Mouse (Mus musculus) forebrain, embryonic 15.5 days (tissue): ENCODE measurements around the gene Gm3526. TPM values are rescaled to one million over a fixed set of nuclear protein-coding genes. Genes with fewer than 3 reads are reported as not detected.
"Not testable (repeated sequence)": the region's sequence is repeated elsewhere in the genome, so short reads cannot be mapped to it uniquely, and the experiment has no call there.

Experiments
- ATAC-seq: fragments of 200-750 bp; cut with Nextera tagmentation; replicated peaks from 2 replicates; pipeline ENCODE4 v1.8.0; 2017; ENCODE audit warnings: mild to moderate bottlenecking, moderate TSS enrichment, moderate library complexity
- H3K27ac ChIP-seq: fragments of 300-500 bp; sonication (generic); replicated peaks from 2 replicates; pipeline ENCODE4 v1.5.1; 2015; ENCODE audit warnings: mild to moderate bottlenecking, inconsistent platforms
- H3K27me3 ChIP-seq: fragments of 300-500 bp; sonication (generic); 2 replicates; pipeline ENCODE4 v1.6.1; 2015; ENCODE audit warnings: inconsistent platforms
- H3K36me3 ChIP-seq: fragments of 300-500 bp; sonication (generic); 2 replicates; pipeline ENCODE4 v1.6.1; 2015; ENCODE audit warnings: mild to moderate bottlenecking, inconsistent platforms
- H3K4me1 ChIP-seq: fragments of 300-500 bp; sonication (generic); 2 replicates; pipeline ENCODE4 v1.6.1; 2015; ENCODE audit warnings: inconsistent platforms
- H3K4me2 ChIP-seq: fragments of 300-500 bp; sonication (generic); replicated peaks from 2 replicates; pipeline ENCODE4 v1.6.1; 2015; ENCODE audit warnings: mild to moderate bottlenecking, inconsistent platforms
- H3K4me3 ChIP-seq: fragments of 300-500 bp; sonication (generic); 2 replicates; pipeline ENCODE4 v1.5.1; 2015; ENCODE audit warnings: mild to moderate bottlenecking, inconsistent platforms
- H3K9ac ChIP-seq: fragments of 300-500 bp; sonication (generic); replicated peaks from 2 replicates; pipeline ENCODE4 v1.6.1; 2015; ENCODE audit warnings: mild to moderate bottlenecking, inconsistent platforms
- H3K9me3 ChIP-seq: fragments of 300-500 bp; sonication (generic); 2 replicates; pipeline ENCODE4 v1.6.1; 2016; ENCODE audit warnings: inconsistent platforms
- WGBS: fragments of 180-500 bp; shearing (Covaris S2); methylation state at CpG from one replicate; pipeline ENCODE4 v1.1.7; 2015; ENCODE audit warnings: mixed read lengths; 5-methylcytosine and 5-hydroxymethylcytosine counted together
- polyA plus RNA-seq: library from polyadenylated mRNA; unstranded; fragments of >200 nt; fragmentation: Nextera tagmentation; extraction: Ambion mirVana; gene quantifications from 2 replicates; pipeline ENCODE4 v1.2.1, GENCODE M21; 2015

Gm3526 gene
- polyA plus RNA-seq, result not detected in 2 replicates

DNA sequence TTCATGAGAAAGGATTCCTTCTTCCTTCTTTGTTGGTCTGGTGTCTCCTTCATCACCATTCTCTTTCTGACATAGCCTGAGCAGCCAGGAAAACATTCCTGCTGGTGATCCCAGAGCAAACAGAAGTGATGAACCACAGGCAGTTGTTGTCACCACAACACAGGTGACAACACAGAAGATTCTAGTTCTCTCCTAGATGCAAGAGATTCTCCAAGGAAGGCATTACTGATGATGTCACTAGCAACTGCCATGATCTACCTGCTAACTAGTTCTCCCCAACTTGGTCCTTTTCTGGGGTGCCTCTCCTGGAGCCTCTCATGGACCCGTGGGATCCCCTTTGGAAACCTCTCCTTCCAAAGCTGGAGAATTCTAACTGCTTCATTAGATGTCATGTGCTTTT, at the start of gene Gm3526:
TSS of gene Gm3526 (minus strand) at position 101 of the 400 bp plus-strand sequence.
- no CpG with 5 or more reads among the region's 1 CpGs for WGBS
- H3K36me3 ChIP-seq, H3K27me3 ChIP-seq, ATAC-seq, H3K4me2 ChIP-seq, H3K27ac ChIP-seq, H3K9ac ChIP-seq, H3K4me1 ChIP-seq, H3K4me3 ChIP-seq, H3K9me3 ChIP-seq: not testable (repeated sequence)

Other genes with a start within 250 kb of the Gm3526 start
- not detected in 2 replicates for gene Gm3298, start 244.7 kb downstream of the Gm3526 start, polyA plus RNA-seq
- not detected in 2 replicates for gene 4930555G01Rik, start 210.0 kb downstream of the Gm3526 start, polyA plus RNA-seq
- gene Gm8281, start 189.5 kb downstream of the Gm3526 start, polyA plus RNA-seq, result 6.7 and 6.9 TPM in 2 replicates
- gene Gm8279, start 129.1 kb downstream of the Gm3526 start, polyA plus RNA-seq, result not detected in 2 replicates
- not detected in 2 replicates for gene Gm3317, start 96.0 kb downstream of the Gm3526 start, polyA plus RNA-seq
- gene Gm8271, start 74.8 kb downstream of the Gm3526 start, polyA plus RNA-seq, result not detected in 2 replicates
- gene Gm3542, start 74.3 kb upstream of the Gm3526 start, polyA plus RNA-seq, result not detected in 2 replicates
- gene Gm3500, start 128.5 kb upstream of the Gm3526 start, polyA plus RNA-seq, result 0.33 and 0.46 TPM in 2 replicates
- not detected in 2 replicates for gene Gm3194, start 194.9 kb upstream of the Gm3526 start, polyA plus RNA-seq
- gene Gm8246, start 217.2 kb upstream of the Gm3526 start, polyA plus RNA-seq, result not detected in 2 replicates
- gene Gm3187, start 223.6 kb upstream of the Gm3526 start, polyA plus RNA-seq, result not detected in 2 replicates
- 10.0 and 11.1 TPM in 2 replicates for gene Gm3488, start 241.1 kb upstream of the Gm3526 start, polyA plus RNA-seq